16 mouse cellular contexts compared by ENCODE assay signal in genomic region chr15:84666065-84666464, GRCm38 (mm10). TPM values are rescaled to one million over a fixed set of nuclear protein-coding genes. Genes with fewer than 3 reads are reported as not detected.
DNase-seq lines count a peak whose midpoint lies in the region; ATAC-seq and TF ChIP-seq lines count a peak whose summit lies in the region.
"Had no signal": no experiment of that assay in that cellular context is flagged by ENCODE, and none has a peak within 500 bp of the region (broad histone marks: within the 10 kb centered on the region; RNA-seq: fewer than 3 reads in every experiment).

No protein-coding gene starts in this region.

- no peaks in the 10 kb centered on the region for H3K36me3 ChIP-seq in forebrain, embryonic 14.5 days (ENCODE audit: control insufficient read depth, insufficient read depth, low read length)
- H3K36me3 ChIP-seq in forebrain, embryonic 16.5 days (ENCODE audit: control insufficient read depth, insufficient read depth): no peaks in the 10 kb centered on the region
- no peaks in the 10 kb centered on the region for H3K36me3 ChIP-seq in kidney, postnatal 0 days (ENCODE audit: insufficient read depth, low read length)
- H3K36me3 ChIP-seq in kidney, embryonic 16.5 days (ENCODE audit: insufficient read depth, low read length): no peaks in the 10 kb centered on the region
- H3K36me3 ChIP-seq in midbrain, embryonic 14.5 days (ENCODE audit: control insufficient read depth, insufficient read depth, low read length): no peaks in the 10 kb centered on the region
- no peaks in the 10 kb centered on the region for H3K36me3 ChIP-seq in midbrain, embryonic 10.5 days
- H3K36me3 ChIP-seq: forebrain, embryonic 12.5 days; limb, embryonic 13.5 days had no signal

- H3K9me3 ChIP-seq in forebrain, embryonic 14.5 days (replicated peaks; ENCODE audit: control insufficient read depth, low read length): no peaks in the 10 kb centered on the region
- no peaks in the 10 kb centered on the region for H3K9me3 ChIP-seq in forebrain, embryonic 16.5 days (ENCODE audit: control insufficient read depth, low read length)
- no peaks in the 10 kb centered on the region for H3K9me3 ChIP-seq in kidney, postnatal 0 days (replicated peaks; ENCODE audit: low read length)
- no peaks in the 10 kb centered on the region for H3K9me3 ChIP-seq in kidney, embryonic 16.5 days (ENCODE audit: low read length)
- no peaks in the 10 kb centered on the region for H3K9me3 ChIP-seq in midbrain, embryonic 14.5 days (ENCODE audit: control insufficient read depth, low read length)
- no peaks in the 10 kb centered on the region for H3K9me3 ChIP-seq in midbrain, embryonic 10.5 days (replicated peaks)
- H3K9me3 ChIP-seq: forebrain, embryonic 12.5 days; limb, embryonic 13.5 days had no signal

- no peaks in the 10 kb centered on the region for H3K27me3 ChIP-seq in forebrain, embryonic 14.5 days (replicated peaks; ENCODE audit: control insufficient read depth, insufficient read depth, low read length)
- H3K27me3 ChIP-seq in forebrain, embryonic 16.5 days (replicated peaks; ENCODE audit: control insufficient read depth, insufficient read depth, low read length): no peaks in the 10 kb centered on the region
- no peaks in the 10 kb centered on the region for H3K27me3 ChIP-seq in kidney, postnatal 0 days (ENCODE audit: insufficient read depth, low read length)
- H3K27me3 ChIP-seq in kidney, embryonic 16.5 days (ENCODE audit: insufficient read depth, low read length): no peaks in the 10 kb centered on the region
- H3K27me3 ChIP-seq in midbrain, embryonic 14.5 days (ENCODE audit: control insufficient read depth, insufficient read depth, low read length): no peaks in the 10 kb centered on the region
- H3K27me3 ChIP-seq in midbrain, embryonic 10.5 days (ENCODE audit: low read depth, poor library complexity, severe bottlenecking): peaks cover 57% of the 10 kb centered on the region

- peak; percentile 49 for DNase-seq in forebrain, embryonic 14.5 days (ENCODE audit: low spot score)
- no peak for DNase-seq in kidney, postnatal 0 days (ENCODE audit: low spot score)
- DNase-seq in midbrain, embryonic 14.5 days: peak; percentile 46
- no peak for DNase-seq in midbrain, embryonic 10.5 days (ENCODE audit: low spot score)
- DNase-seq in testis, postnatal 10 days (ENCODE audit: low spot score): peak; percentile 55
- no peak for DNase-seq in thymus, postnatal 0 days (ENCODE audit: low spot score)
- DNase-seq: cerebellum, postnatal 36 days; heart, postnatal 4 days; layer of hippocampus, adult 9-11 months; thymus, adult 2 months had no signal

- no peak for ATAC-seq in forebrain, embryonic 14.5 days
- no peak for ATAC-seq in forebrain, embryonic 16.5 days
- no peak for ATAC-seq in kidney, postnatal 0 days (replicated peaks; ENCODE audit: low FRiP score, low read depth)
- ATAC-seq in kidney, embryonic 16.5 days (ENCODE audit: low FRiP score, low TSS enrichment): no peak
- ATAC-seq in midbrain, embryonic 14.5 days (ENCODE audit: low FRiP score, low TSS enrichment): no peak
- ATAC-seq: inflammation-experienced regulatory T-cells, adult 6 months had no signal

- no peak overlapping the region for H3K9ac ChIP-seq in forebrain, embryonic 14.5 days (ENCODE audit: low read length)
- no peak overlapping the region for H3K9ac ChIP-seq in forebrain, embryonic 16.5 days (replicated peaks; ENCODE audit: low read depth, low read length)
- H3K9ac ChIP-seq in kidney, postnatal 0 days (ENCODE audit: low read depth, low read length): 0 out of 2 replicates have a peak overlapping the region, but pooled peaks have one; percentile 18
- H3K9ac ChIP-seq in kidney, embryonic 16.5 days (replicated peaks; ENCODE audit: low read length): no peak overlapping the region
- no peak overlapping the region for H3K9ac ChIP-seq in midbrain, embryonic 14.5 days (replicated peaks; ENCODE audit: low read length)
- H3K9ac ChIP-seq: forebrain, embryonic 12.5 days; limb, embryonic 13.5 days; liver, embryonic 14.5 days had no signal

- TF ChIP-seq CTCF in kidney, postnatal 0 days (IDR thresholded peaks at IDR 0.05; ENCODE audit: low read depth): no peak

- WGBS in forebrain, embryonic 14.5 days: 24% methylated on average over 4 of the region's 4 CpGs
- 34% methylated on average over 4 of the region's 4 CpGs for WGBS in forebrain, embryonic 16.5 days
- 58% methylated on average over 4 of the region's 4 CpGs for WGBS in kidney, postnatal 0 days
- 62% methylated on average over 4 of the region's 4 CpGs for WGBS in kidney, embryonic 16.5 days
- 44% methylated on average over 4 of the region's 4 CpGs for WGBS in midbrain, embryonic 14.5 days
- 75% methylated on average over 4 of the region's 4 CpGs for WGBS in midbrain, embryonic 10.5 days

- H3K27ac ChIP-seq in forebrain, embryonic 14.5 days (ENCODE audit: low read depth, low read length): no peak overlapping the region
- no peak overlapping the region for H3K27ac ChIP-seq in forebrain, embryonic 16.5 days (ENCODE audit: low read length)
- H3K27ac ChIP-seq in kidney, postnatal 0 days: no peak overlapping the region
- H3K27ac ChIP-seq in kidney, embryonic 16.5 days (ENCODE audit: low read length): no peak overlapping the region
- H3K27ac ChIP-seq in midbrain, embryonic 14.5 days (replicated peaks; ENCODE audit: low read depth, low read length): no peak overlapping the region
- H3K27ac ChIP-seq in midbrain, embryonic 10.5 days (replicated peaks): no peak overlapping the region
- H3K27ac ChIP-seq: forebrain, embryonic 12.5 days; limb, embryonic 13.5 days; liver, embryonic 14.5 days had no signal

- no peak overlapping the region for H3K4me3 ChIP-seq in forebrain, embryonic 14.5 days (ENCODE audit: low read depth, low read length)
- H3K4me3 ChIP-seq in forebrain, embryonic 16.5 days (replicated peaks; ENCODE audit: low read length): no peak overlapping the region
- H3K4me3 ChIP-seq in kidney, postnatal 0 days (replicated peaks; ENCODE audit: low read depth, low read length): no peak overlapping the region
- H3K4me3 ChIP-seq in kidney, embryonic 16.5 days (ENCODE audit: low read length): no peak overlapping the region
- no peak overlapping the region for H3K4me3 ChIP-seq in midbrain, embryonic 14.5 days (replicated peaks; ENCODE audit: low read depth, low read length)
- H3K4me3 ChIP-seq in midbrain, embryonic 10.5 days: no peak overlapping the region
- H3K4me3 ChIP-seq: forebrain, embryonic 12.5 days; limb, embryonic 13.5 days had no signal

- H3K4me1 ChIP-seq in forebrain, embryonic 14.5 days (ENCODE audit: control insufficient read depth, insufficient read depth, low read length): peaks cover 11% of the 10 kb centered on the region; the same call in 1 of the 2 replicates
- H3K4me1 ChIP-seq in forebrain, embryonic 16.5 days (replicated peaks; ENCODE audit: control insufficient read depth, insufficient read depth, low read length): peaks cover 29% of the 10 kb centered on the region
- peaks cover 3% of the 10 kb centered on the region; the same call in 1 of the 2 replicates for H3K4me1 ChIP-seq in kidney, postnatal 0 days (replicated peaks; ENCODE audit: insufficient read depth, low read length)
- H3K4me1 ChIP-seq in kidney, embryonic 16.5 days (ENCODE audit: insufficient read depth, low read length): peaks cover 14% of the 10 kb centered on the region
- H3K4me1 ChIP-seq in midbrain, embryonic 14.5 days (ENCODE audit: control insufficient read depth, insufficient read depth, low read length): peaks cover 26% of the 10 kb centered on the region
- H3K4me1 ChIP-seq in midbrain, embryonic 10.5 days: peaks cover 30% of the 10 kb centered on the region

- no peak overlapping the region for H3K4me2 ChIP-seq in forebrain, embryonic 14.5 days (ENCODE audit: low read length)
- no peak overlapping the region for H3K4me2 ChIP-seq in forebrain, embryonic 16.5 days (ENCODE audit: low read length)
- H3K4me2 ChIP-seq in kidney, postnatal 0 days (ENCODE audit: low read length): no peak overlapping the region
- H3K4me2 ChIP-seq in kidney, embryonic 16.5 days (replicated peaks; ENCODE audit: low read depth, low read length): no peak overlapping the region
- H3K4me2 ChIP-seq in midbrain, embryonic 14.5 days (ENCODE audit: low read length): no peak overlapping the region
- H3K4me2 ChIP-seq: forebrain, embryonic 12.5 days; limb, embryonic 13.5 days had no signal

RNA-seq across cellular contexts. Expression of gene Prr5, which starts 3.4 kb away (rescaled TPM):
- 9.0 and 10.5 TPM in 2 replicates for polyA plus RNA-seq in forebrain, embryonic 14.5 days (2014; fragmentation: Nextera tagmentation; extraction: Ambion mirVana)
- polyA plus RNA-seq in forebrain, embryonic 16.5 days (2015; fragmentation: Nextera tagmentation; extraction: Ambion mirVana): 11.1 and 16.4 TPM in 2 replicates
- polyA plus RNA-seq in kidney, postnatal 0 days (2015; fragmentation: Nextera tagmentation; extraction: Ambion mirVana): 35.0 and 35.6 TPM in 2 replicates
- 43.4 and 44.1 TPM in 2 replicates for polyA plus RNA-seq in kidney, embryonic 16.5 days (2015; fragmentation: Nextera tagmentation; extraction: Ambion mirVana)
- 19.5 and 19.9 TPM in 2 replicates for polyA plus RNA-seq in midbrain, embryonic 14.5 days (2014; fragmentation: Nextera tagmentation; extraction: Ambion mirVana)
- 14.7 and 17.1 TPM in 2 replicates for polyA plus RNA-seq in midbrain, embryonic 10.5 days (2016; fragmentation: Nextera tagmentation; extraction: Ambion mirVana)
- polyA plus RNA-seq in thymus, postnatal 0 days (2015; fragmentation: Nextera tagmentation; extraction: Ambion mirVana): 13.3 and 13.7 TPM in 2 replicates

RNA-seq across cellular contexts. Expression of gene Arhgap8, which starts 53.8 kb away (rescaled TPM):
- polyA plus RNA-seq in forebrain, embryonic 14.5 days (2014; fragmentation: Nextera tagmentation; extraction: Ambion mirVana): 0.20 and 0.37 TPM in 2 replicates
- 0.39 and 0.53 TPM in 2 replicates for polyA plus RNA-seq in forebrain, embryonic 16.5 days (2015; fragmentation: Nextera tagmentation; extraction: Ambion mirVana)
- polyA plus RNA-seq in kidney, postnatal 0 days (2015; fragmentation: Nextera tagmentation; extraction: Ambion mirVana): 13.9 and 14.7 TPM in 2 replicates
- 12.3 and 13.8 TPM in 2 replicates for polyA plus RNA-seq in kidney, embryonic 16.5 days (2015; fragmentation: Nextera tagmentation; extraction: Ambion mirVana)
- polyA plus RNA-seq in midbrain, embryonic 14.5 days (2014; fragmentation: Nextera tagmentation; extraction: Ambion mirVana): 0.46 TPM in 1 of 2 replicates, not detected in the other
- 1.5 and 1.7 TPM in 2 replicates for polyA plus RNA-seq in midbrain, embryonic 10.5 days (2016; fragmentation: Nextera tagmentation; extraction: Ambion mirVana)
- 28.7 and 30.5 TPM in 2 replicates for polyA plus RNA-seq in thymus, postnatal 0 days (2015; fragmentation: Nextera tagmentation; extraction: Ambion mirVana)

Comparison
In these comparisons a context has a peak if more than half of its experiments do, and no peak if none do; other contexts are left out.
1. DNase-seq: peak in forebrain, embryonic 14.5 days (single experiment), midbrain, embryonic 14.5 days (single experiment) and testis, postnatal 10 days (single experiment); none in kidney, postnatal 0 days (single experiment), midbrain, embryonic 10.5 days (single experiment) and thymus, postnatal 0 days (single experiment).